Mouse (Mus musculus) G1E (cell line): ENCODE measurements around the gene Gpr6.

Source experiments
- CTCF ChIP-seq: IDR thresholded peaks from 2 replicates; pipeline ENCODE4 v1.5.1; 2012; ENCODE audit warnings: low read depth, low read length, inconsistent platforms, mixed read lengths
- GATA1 ChIP-seq: IDR thresholded peaks from 2 replicates; pipeline ENCODE4 v1.6.1; 2012; ENCODE audit warnings: borderline replicate concordance, low read length, inconsistent platforms, mixed read lengths
- GATA2 ChIP-seq: IDR thresholded peaks from 2 replicates; pipeline ENCODE4 v1.6.1; 2012; ENCODE audit warnings: low read depth, low read length, inconsistent platforms, borderline replicate concordance
- POLR2AphosphoS5 ChIP-seq: IDR thresholded peaks from 2 replicates; pipeline ENCODE4 v1.6.1; 2012; ENCODE audit warnings: low read depth, low read length, inconsistent platforms; ENCODE audit not compliant: insufficient replicate concordance
- TAL1 ChIP-seq: conservative IDR thresholded peaks from 2 replicates; pipeline ENCODE4 v1.6.1; 2012; ENCODE audit warnings: low read depth, low read length, inconsistent platforms, mixed read lengths

DNA sequence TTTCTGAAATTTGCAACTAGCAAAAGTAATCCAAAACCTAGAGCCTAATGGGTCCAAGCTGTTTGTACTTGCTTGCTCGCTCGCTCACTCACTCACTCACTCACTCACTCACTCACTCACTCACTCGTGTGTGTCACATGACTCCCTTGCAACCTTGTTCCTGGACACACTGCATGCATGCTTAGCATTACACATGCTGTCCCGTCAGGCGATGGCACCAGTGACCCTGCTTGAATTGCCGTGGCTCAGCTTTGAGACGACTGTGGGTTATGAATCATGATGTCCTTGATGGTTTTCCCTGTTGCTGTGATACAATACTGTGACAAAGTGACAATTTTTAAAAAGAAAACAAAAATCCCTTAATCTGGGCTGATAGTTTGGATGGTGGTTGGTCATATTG is 39.3 kb downstream of the Gpr6 start:
- TF ChIP-seq GATA2, result no peak
- no peak for TF ChIP-seq CTCF
- TF ChIP-seq POLR2AphosphoS5, result no peak
- no peak for TF ChIP-seq GATA1
- no peak for TF ChIP-seq TAL1
